Mouse (Mus musculus) cerebellum, adult 9-11 months (tissue): ENCODE results near the gene 4933424G06Rik.

Source experiments
- DNase-seq: peaks from one replicate; pipeline ENCODE4 v3.0.0; 2022

The 4933424G06Rik gene

DNA sequence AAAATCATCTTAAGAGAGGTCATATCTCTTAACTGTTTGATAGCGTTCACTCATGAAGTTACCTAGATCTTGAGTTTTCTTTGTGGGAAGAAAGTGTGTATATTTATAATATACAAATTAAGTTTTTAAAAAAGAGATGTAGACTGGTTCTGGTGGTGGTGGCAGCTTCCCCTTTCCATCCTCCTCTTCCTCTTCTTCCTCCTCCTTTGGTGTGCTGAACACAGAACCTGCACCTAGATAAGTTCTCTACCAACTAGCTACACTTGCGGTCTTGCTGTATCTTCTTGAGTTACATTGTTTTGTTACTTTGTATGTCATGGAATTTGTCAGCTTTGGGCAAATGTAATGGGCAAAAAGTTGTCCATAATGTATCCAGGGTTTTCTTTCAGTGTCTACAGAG, 1.2 kb downstream of the 4933424G06Rik start:
- no peak for DNase-seq

DNA sequence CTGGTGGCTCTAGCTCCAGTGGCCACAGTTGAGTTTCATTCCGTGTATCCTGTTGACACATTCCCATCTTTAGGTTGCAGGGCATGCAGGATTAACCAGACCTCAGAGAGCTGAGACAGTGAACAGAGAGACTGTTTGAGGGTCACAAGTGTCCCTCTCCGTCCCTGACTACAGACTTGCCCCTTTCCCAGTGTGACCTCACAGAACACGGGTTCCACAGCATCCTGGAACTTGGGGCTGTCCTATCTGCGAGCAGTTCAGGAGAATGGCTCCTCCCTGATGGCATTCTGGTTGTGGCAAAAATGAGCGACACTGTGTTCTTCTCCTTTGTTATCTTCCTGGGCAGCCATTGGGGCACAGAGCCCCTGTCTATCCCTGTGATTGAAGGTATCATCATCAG, 4.4 kb downstream of the 4933424G06Rik start, which contains the start of gene Actr1b:
Gene Actr1b, minus strand, starts transcription at position 112 of the 400 bp plus-strand sequence.
- DNase-seq: no peak

DNA sequence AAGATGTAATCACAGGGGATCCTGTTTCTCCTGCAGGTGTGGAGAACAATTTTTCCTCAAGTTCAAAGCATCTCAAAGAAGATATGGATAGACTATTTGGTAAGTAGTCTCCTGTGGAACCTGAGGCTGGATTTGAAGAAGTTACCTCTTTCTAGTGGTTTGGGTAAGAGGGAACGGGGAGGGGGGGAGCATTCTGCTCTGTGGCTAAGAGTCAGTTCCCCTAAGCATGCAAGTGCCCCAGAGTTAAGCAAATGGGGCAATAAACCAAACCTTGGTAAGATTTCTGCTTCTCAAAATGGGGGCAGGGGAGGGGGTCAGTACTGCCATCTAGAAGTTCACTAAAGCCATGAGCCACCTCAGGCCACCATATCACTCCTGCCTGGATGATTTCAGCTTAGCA, 8.8 kb downstream of the 4933424G06Rik start:
- no peak for DNase-seq

DNA sequence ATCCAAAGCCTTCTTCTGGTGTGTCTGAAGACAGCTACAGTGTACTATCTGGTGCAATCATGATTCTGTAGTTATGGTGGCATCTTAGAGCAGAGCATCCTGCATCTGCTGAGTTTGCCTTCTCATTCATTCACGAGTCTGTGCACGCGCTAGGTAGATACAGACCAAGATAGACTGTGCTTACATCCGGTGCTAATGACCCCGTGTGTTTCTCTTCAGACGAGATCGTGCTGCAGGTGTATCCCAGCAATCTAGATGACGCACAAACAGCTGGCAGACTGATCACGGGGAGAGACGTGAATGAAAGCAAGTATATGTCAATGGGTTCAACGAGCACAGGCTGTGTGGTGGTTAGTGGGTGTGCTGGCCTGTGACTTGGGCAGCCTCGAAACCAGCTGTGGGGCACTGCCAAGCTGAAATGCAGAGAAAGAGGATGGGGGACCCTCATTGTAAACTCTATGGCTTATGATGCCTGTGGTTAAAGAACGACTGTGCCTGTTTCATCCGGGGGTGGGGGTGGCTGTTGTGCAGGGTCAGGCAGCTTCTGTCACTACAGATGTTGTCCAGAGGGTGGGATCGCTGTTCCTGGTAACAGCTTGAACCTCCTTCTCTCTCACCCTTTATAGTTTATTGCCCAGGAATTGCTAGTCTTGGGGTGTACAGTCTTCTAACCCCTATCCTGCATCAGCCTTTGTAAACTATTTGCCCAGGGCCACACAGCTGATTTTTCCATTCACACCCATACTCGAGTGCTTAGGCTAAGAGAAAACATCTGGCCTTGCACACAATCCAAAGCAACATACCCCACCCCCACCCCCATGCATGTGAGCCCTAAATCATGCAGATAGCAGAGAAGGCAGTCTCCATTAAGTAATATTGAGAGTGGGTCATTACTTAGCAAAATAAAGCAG, 13.5 kb downstream of the 4933424G06Rik start:
- no peak for DNase-seq

DNA sequence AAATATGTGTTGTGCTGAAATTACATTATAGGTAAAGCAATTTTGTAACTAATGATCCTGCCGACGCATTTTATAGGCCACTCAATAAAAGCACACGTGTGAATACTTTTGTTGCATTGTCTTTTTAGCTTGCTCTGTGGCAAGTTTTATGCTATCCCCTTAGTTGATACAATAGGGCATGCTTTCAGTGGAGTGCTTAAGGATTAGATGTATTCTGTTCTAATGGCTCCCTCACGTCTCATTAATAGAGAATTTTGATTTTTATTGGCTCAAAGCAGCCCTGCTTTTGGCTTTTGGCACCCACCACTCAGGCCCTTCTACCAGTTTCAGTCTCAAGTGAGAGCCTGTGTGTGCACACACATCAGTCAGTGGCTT, 14.1 kb downstream of the 4933424G06Rik start:
- no peak for DNase-seq

DNA sequence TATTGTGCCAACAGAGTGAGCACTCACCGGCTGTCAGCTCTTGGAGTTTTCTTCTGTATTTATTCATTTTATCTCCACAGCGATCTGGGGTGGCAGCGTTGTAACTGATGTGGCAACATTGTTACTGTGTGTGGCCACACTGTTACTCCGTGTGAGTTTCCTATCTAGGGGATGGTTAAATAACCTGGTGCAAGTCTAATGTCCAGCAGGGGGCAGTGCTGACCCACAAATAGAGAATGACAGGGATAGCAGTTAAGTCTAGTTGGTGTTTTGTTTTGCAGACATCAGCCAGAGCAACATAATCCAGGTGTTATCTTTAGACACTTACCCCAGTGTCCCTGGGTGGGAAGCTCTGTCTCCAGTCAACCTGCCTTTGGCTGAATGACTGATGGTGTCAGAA, 27.4 kb downstream of the 4933424G06Rik start:
- peak; percentile 61 for DNase-seq

DNA sequence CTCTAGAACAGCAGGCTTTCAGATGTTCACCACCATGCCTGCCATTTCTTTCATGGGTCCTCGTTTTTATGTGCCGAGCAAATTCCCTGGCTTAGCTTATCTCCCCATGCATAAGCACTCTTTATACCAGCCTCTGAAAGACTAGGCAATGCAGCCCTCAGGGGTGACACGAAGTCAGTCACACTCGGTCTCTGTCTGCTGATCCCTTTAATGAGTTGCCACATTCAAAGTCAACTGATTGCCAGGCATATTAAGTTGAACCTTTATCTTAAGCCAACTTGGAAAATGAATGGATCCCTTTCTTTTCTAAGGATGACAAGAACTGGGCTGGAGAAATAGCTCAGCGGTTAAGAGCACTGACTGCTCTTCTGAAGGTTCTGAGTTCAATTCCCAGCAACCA, 29.3 kb downstream of the 4933424G06Rik start:
- no peak for DNase-seq

DNA sequence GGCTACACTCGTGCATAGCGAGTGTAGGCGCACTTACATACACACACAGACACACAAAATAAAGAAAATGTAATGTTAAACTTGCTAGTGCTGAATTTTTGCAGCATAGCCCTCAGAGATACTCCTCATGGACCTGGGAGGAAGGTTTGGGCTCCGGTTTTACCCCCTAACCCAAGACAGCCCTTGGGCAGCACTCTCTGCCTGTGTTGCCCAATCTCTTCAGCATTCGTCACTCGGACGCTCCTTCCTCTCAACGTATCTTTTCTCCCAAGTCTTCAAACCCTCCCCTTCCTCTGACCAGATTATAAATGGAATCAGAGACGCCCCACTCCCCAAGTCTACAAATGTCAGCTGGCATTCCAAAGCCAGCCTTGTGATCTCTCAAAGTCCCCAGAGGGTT, 33.1 kb downstream of the 4933424G06Rik start:
- DNase-seq: no peak

DNA sequence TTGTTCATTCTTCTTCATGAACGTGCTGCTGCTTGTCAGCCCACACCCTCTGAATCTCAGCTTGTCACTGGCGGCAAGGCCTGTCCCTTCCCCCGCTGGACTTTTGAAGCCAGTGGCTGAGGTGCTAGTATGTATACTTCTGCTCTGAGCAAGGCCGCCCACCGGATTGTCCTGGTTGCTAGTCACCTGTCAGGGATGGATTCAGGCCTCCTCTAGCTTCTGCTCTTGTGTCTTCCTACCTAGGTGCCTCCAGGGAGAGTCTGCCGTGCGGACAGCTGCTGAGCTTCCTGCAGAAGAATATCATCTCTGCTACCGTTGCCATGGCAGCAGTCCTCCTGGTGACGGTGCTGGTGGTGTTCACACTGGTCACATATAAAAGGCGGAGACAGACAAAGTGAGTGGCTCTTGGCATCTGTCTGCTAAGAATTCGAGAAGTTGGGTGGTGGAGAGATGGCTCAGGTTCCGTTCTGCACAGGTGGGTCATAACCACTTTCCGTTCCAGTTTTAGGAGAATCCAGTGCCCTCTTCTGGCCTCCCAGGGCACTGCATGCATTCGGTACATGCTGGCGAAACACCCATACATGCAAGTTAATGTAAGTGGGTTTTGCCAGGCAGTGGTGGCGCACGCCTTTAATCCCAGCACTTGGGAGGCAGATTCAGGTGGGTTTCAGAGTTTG, 34.5 kb downstream of the 4933424G06Rik start:
- peak; percentile 68 for DNase-seq

DNA sequence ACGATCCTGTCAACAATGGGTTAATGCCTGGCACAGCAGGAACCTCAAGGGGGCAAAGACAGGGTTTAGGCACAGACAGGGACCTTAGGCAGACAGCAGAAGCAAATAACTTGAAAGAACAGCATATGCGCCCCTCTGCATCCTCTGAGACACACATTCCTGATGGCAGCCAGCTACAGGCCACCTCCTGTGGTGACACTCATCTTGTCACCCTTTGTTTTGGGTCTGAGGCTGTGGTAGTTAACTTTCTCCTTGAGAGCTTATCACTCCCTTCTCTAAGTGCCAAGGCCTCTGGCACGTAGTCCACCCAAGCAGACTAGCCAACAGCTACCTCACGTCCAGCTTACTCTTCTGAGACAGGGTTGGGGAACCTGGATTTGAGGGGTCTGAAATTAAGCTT, 35.7 kb downstream of the 4933424G06Rik start:
- no peak for DNase-seq

DNA sequence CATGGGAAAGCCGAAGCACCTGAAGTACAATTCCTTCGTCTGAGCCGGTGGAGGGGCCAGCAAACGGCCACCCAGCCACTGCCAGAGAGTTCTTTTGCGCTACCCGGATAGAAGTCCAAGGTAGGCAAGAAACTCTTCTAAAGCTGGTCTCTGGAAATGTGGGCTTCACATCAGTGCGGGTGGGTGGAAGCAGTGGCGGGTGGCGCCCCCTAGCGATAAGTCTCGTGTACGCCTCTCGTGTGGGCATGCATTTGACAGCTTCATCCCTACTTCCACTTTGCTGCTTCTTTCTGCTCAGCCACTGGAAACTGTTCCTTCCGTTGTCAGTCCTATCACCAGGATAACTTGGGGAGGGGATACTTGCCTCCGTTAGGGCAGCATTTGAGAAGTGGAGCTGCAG, 36.5 kb downstream of the 4933424G06Rik start:
- DNase-seq: no peak

DNA sequence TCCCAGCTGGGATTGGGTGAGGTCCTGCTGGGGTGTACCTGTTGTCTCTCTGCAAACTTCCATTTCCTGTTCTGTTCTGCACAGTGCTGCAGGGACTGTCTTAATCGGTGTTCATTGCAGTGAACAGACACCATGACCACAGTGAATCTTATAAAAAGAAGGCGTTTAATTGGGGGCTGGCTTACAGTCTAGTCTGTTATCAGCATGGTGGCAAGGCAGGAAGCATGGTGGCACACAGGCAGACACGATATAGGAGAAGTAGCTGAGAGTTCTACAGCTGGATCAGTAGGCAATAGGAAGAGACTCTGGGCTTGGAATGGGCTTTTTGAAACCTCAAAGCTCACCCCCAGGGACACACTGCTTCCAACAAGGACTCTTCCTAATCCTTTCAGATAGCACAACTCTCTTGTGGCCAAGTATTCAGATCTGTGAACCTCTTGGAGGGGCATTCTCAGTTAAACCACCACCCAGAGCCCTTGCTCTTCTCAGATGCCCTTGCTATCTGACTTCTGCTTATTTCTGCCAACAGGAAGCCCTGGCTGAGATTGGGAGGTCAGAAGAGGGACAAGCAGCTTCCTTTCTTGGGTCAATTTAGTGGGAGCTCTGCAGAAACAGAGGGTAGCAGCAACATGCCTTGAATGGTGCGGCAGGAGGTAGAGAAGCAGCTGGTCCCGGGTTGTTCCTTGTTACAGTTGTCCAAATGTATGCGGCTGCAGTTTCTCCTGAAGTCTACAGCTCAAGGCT, 44.2 kb downstream of the 4933424G06Rik start:
- no peak for DNase-seq

DNA sequence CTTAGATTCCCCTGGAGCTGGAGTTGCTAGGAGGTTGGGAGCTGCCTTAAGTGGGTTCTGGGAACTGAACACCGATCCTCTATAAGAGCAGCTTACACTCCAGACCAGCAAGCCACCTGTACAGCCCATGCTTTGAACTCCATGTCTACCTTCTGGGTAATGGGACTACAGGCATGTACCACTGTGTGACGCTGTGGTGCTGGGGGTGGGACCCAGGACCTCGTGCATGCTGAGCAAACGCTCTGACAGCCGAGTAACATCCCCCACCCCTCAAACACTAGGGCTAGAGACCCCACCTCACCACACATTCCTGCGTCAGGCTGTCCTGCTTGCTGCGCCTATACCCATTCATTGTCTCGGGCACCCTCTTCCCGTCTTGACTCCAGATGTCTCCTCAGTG, 48.6 kb downstream of the 4933424G06Rik start:
- no peak for DNase-seq

DNA sequence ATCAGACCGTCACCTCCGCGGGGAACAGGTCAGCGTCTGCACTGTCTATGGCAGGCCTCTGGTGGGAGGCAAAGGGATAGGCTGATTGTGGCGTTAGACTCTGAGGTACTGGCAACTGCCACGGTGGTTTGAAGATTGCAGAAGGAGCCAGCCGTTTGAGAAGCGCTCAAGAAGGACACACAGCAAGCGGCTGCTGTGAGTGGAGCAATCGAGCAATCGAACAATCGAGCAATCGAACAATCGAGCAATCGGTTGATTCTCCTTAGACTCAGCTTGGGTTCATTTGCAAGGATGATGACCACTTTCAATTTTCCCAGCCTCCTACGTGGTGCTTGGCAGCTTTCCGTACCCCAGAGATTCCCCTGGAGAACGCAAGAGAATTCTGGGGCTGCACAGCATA, 49.1 kb downstream of the 4933424G06Rik start:
- no peak for DNase-seq

DNA sequence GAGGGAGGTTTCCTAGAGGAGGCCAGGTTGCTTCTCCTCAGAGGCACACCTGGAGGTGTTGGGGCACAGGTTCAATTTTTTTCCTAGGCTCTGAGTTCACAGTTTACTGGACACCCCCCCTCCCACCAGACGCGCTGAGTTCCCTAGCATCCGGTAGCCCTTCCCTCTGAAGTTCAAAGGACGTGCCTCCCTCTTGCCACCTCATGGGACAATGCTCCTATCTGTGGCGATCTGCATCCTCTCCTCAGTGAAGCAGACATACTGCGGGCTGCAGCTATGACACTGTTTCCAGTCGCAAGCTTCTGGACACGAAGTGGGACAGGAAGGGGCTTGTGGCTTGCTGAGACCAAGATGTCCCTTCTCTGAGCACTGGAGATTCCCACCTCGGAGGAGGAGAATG, 50.5 kb downstream of the 4933424G06Rik start:
- no peak for DNase-seq

DNA sequence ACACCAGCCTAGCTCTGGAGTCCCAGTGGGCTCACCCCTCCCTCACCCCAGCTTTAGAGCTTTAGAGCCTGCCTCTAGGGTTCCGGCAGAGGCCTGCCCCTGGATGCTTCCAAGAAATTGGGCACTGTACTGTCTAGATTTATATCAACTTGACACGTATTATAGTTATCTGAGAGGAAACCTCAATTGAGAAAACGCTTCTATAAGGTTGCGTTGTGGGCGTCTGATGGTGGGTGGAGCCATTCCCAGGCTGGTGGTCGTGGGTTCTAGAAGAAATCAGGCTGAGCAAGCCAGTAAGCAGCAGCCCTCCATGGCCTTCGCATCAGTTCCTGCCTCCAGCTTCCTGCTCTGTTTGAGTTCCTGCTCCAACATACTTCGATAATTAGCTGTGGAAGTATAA, 51.1 kb downstream of the 4933424G06Rik start:
- no peak for DNase-seq

DNA sequence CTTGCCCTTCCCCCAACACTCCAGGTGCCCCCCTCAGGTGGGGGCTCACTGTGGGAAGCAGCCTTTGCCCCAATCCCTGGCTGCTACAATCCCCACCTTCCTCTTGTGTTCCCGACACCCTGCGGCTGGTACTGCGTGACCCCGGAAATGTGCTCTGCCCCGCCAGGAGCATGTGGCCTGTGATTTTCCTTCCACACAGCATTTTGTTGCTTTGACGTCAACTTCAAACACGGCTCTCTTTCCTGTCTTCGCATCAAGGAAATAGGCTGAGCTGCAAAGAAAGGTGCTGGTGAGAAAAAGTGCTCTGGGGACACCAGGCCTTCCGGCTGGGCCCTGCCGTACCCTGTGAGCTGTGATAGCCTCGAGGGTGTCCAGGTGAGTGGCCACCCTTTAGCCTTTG, 51.6 kb downstream of the 4933424G06Rik start, which contains the start of gene Zap70:
Gene Zap70, plus strand, starts transcription at position 231 of the 400 bp plus-strand sequence.
- no peak for DNase-seq

DNA sequence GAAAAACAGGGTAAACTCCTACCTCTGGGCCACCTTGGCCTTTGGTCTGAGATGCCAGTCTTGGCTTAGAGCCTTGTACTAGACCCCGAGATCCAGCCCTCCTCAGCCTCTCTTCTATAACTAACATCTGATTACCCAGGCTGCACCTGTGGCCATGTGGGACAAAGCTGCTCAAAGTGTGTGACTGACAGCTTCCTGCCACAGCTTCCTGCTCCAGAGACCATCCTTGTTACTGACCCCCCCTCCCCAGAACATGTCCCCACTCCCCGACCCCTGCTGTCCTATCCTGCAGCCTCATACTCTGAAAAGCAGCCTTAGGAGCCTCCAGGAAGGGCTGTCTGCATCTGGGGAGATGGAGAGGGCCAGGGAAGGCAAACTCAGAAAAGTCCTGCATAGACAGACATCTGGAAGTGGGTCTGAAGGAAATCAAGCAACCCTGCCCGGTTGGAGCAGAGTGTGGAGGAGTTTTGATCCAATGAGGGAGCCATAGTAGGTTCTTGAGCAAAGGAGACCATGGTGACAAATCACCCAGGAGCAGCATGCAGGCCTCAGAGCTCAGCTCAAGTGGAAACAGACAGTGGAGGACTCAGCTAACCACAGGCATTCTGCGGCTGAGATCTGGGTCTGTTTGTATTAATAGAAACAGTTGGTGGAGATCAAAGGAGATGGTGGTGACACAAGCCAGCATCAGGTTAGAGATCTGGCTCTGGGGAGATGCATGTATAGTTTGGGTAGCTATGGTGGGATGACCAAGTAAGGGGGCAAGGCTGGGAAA, 56.7 kb downstream of the 4933424G06Rik start:
- DNase-seq: no peak

DNA sequence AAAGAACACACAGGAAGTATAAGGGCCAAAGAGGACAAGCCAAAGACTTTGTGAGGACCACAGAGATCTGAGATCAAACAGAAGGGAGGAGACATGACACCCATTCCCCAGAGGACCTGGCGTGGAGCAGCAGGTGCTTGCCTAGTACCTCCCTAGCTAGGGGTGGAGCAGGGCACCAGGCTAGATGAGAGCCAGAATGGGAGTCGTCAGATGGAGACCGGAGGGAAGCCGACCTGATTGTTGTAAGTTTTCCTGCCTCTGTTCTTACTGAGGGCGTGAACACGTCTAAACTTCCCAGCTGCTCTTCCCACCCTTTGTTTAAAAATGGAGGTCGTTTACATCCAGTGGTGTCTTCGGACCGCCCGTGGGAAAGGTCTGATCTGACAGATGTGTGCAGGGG, 57.4 kb downstream of the 4933424G06Rik start:
- no peak for DNase-seq

DNA sequence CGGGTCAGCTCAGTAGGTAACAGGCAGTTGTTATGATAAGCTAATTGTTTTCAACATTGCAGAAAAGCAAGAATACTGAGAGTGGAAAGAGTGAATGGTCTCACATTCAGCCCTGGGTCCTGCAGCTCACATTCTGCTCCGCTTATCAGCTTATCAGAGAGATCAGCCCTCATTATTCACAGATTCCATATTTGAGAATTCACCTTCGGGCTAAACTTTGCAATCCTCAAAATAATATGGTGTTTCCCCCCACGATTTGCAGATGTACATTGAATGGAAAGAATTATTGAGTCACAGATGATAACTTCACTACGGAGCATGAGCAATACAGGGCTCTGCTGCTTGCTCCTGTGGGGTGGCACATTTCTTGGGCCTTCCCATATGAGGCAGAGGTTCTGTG, 58.8 kb downstream of the 4933424G06Rik start:
- DNase-seq: no peak

DNA sequence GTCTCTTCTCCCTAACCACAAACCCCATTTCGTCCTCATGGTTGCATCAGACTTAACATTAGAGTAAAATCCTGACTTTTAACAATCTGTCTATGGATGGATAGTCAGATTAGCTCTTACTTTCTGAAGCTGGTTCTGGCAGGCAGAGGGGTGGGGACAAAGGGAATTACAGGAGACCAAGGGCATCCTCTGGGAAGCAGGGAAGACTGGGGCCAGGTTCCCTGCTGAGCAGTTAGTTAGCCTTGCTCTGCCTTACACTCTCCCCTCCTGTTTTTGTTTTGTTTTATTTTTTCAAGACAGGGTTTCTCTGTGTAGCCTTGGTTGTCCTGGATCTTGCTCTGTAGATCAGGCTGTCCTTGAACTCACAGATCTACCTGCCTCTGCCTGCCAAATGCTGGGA, 60.0 kb downstream of the 4933424G06Rik start:
- DNase-seq: no peak

DNA sequence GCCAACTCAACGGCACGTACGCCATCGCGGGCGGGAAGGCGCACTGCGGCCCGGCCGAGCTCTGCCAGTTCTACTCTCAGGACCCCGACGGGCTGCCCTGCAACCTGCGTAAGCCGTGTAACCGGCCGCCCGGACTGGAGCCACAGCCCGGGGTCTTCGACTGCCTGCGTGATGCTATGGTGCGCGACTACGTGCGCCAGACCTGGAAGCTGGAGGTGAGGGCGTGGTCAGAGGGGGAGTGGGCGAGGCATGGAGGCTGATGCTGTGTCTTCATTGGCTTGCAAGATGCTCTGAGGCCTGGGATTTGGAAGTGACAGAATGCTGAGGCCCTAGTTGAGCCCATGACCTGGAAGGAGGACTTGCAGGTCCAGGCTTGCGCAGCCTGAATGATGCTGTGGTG, 61.0 kb downstream of the 4933424G06Rik start:
- DNase-seq: no peak
